In the genomic region with DNA sequence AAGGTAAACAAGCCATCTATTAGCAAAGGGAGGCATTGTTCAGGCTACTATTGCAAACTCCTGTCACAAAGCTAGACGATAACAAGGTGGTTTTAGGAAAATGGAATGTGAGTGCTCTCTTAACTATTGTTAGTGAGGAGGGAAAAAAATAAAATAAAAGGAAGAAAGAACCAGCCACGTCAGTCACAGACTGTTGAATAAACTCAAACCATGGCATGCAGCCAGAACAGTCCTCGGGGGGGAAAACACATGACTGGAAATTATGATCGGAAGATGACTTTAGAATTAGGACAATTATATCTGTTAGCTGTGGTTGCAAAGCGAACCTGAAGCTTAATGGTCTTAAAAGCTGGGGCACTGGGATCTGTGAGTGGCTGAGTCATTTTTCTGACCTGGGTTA, we compare ENCODE assay signal across 15 mouse cellular contexts.
"Had no signal": no experiment of that assay in that cellular context is flagged by ENCODE, and none has a peak within 500 bp of the region (broad histone marks: within the 10 kb centered on the region; RNA-seq: fewer than 3 reads in every experiment).

No protein-coding gene starts in this region.

- H3K4me2 ChIP-seq: limb, embryonic 13.5 days; midbrain, embryonic 15.5 days; neural tube, embryonic 13.5 days had no signal

- H3K4me3 ChIP-seq: limb, embryonic 13.5 days; midbrain, embryonic 10.5 days; midbrain, embryonic 15.5 days; neural tube, embryonic 13.5 days had no signal

- H3K27me3 ChIP-seq: midbrain, embryonic 15.5 days; neural tube, embryonic 13.5 days had no signal

- H3K9ac ChIP-seq: limb, embryonic 13.5 days; liver, embryonic 14.5 days; midbrain, embryonic 15.5 days; neural tube, embryonic 13.5 days had no signal

- DNase-seq: kidney, adult 9 months; kidney, postnatal 36 days; layer of hippocampus, adult 9-11 months; layer of hippocampus, postnatal 36 days; lung, adult 18-20 months; lung, postnatal 4 days; right cerebral cortex, postnatal 4 days; spleen, adult 18-20 months; thymus, postnatal 36 days had no signal

- H3K36me3 ChIP-seq: limb, embryonic 13.5 days; midbrain, embryonic 10.5 days; midbrain, embryonic 15.5 days; neural tube, embryonic 13.5 days had no signal

- H3K27ac ChIP-seq: kidney, postnatal 0 days; limb, embryonic 13.5 days; liver, embryonic 14.5 days; midbrain, embryonic 10.5 days; midbrain, embryonic 15.5 days; neural tube, embryonic 13.5 days had no signal

- H3K4me1 ChIP-seq: limb, embryonic 13.5 days; midbrain, embryonic 10.5 days; neural tube, embryonic 13.5 days had no signal

- ATAC-seq: midbrain, embryonic 15.5 days had no signal

- H3K9me3 ChIP-seq: limb, embryonic 13.5 days; midbrain, embryonic 10.5 days; midbrain, embryonic 15.5 days; neural tube, embryonic 13.5 days had no signal
